Mouse (Mus musculus): Measurements from ENCODE around the gene Col5a1. TPM values are rescaled to one million over a fixed set of nuclear protein-coding genes. Genes with fewer than 3 reads are reported as not detected.

The Col5a1 gene
- polyA plus RNA-seq, 1 experiment, result 5.4 TPM

- DNase-seq (ENCODE audit: low read depth in 1 of 2, low spot score in 2 of 2), result no peak
- TF ChIP-seq CTCF (IDR thresholded peaks at IDR 0.05; ENCODE audit: extremely low read depth, insufficient read depth, insufficient read length, insufficient replicate concordance) (no peak), POLR2A (IDR thresholded peaks at IDR 0.05; ENCODE audit: low read depth, low read length) (no peak)
- Histone ChIP-seq H3K27me3 (ENCODE audit: control insufficient read depth, insufficient read depth, low read length) (no peaks in the 10 kb centered on the region), H3K36me3 (ENCODE audit: control insufficient read depth, insufficient read depth, low read length) (no peaks in the 10 kb centered on the region), H3K4me3 (ENCODE audit: extremely low read depth, insufficient read depth, insufficient read length) (no peak overlapping the region), H3K4me1 (ENCODE audit: control insufficient read depth, insufficient read depth, insufficient read length) (no peaks in the 10 kb centered on the region), H3K27ac (ENCODE audit: insufficient read depth, low read length) (no peak overlapping the region)
- WGBS, result 57% methylated on average over 4 of the region's 4 CpGs
Observed at GRCm38 (mm10) chr2:27976512-27976911, 90.3 kb downstream of the Col5a1 start.

- DNase-seq (ENCODE audit: low read depth in 1 of 2, low spot score in 2 of 2), result no peak
- no peak for TF ChIP-seq POLR2A (IDR thresholded peaks at IDR 0.05; ENCODE audit: low read depth, low read length)
- TF ChIP-seq CTCF (IDR thresholded peaks at IDR 0.05; ENCODE audit: extremely low read depth, insufficient read depth, insufficient read length, insufficient replicate concordance), result no peak
- Histone ChIP-seq H3K27ac (ENCODE audit: insufficient read depth, low read length) (no peak overlapping the region; the same call in 1 of the 2 replicates), H3K4me1 (ENCODE audit: control insufficient read depth, insufficient read depth, insufficient read length) (no peaks in the 10 kb centered on the region), H3K36me3 (ENCODE audit: control insufficient read depth, insufficient read depth, low read length) (no peaks in the 10 kb centered on the region), H3K4me3 (ENCODE audit: extremely low read depth, insufficient read depth, insufficient read length) (no peak overlapping the region), H3K27me3 (ENCODE audit: control insufficient read depth, insufficient read depth, low read length) (no peaks in the 10 kb centered on the region)
- 88% methylated on average over 2 of the region's 2 CpGs for WGBS
Observed at GRCm38 (mm10) chr2:27981066-27981465, 94.8 kb downstream of the Col5a1 start.

GRCm38 (mm10) chr2:27981621-27982535 is 95.7 kb downstream of the Col5a1 start:
- Histone ChIP-seq H3K27me3 (ENCODE audit: control insufficient read depth, insufficient read depth, low read length) (no peaks in the 10 kb centered on the region), H3K36me3 (ENCODE audit: control insufficient read depth, insufficient read depth, low read length) (no peaks in the 10 kb centered on the region), H3K4me1 (ENCODE audit: control insufficient read depth, insufficient read depth, insufficient read length) (no peaks in the 10 kb centered on the region), H3K4me3 (ENCODE audit: extremely low read depth, insufficient read depth, insufficient read length) (no peak overlapping the region), H3K27ac (ENCODE audit: insufficient read depth, low read length) (peak overlapping the region; percentile 41)
- TF ChIP-seq POLR2A (IDR thresholded peaks at IDR 0.05; ENCODE audit: low read depth, low read length) (no peak), CTCF (IDR thresholded peaks at IDR 0.05; ENCODE audit: extremely low read depth, insufficient read depth, insufficient read length, insufficient replicate concordance) (no peak)
- WGBS, result 73% methylated on average over 14 of the region's 14 CpGs
- DNase-seq (ENCODE audit: low read depth in 1 of 2, low spot score in 2 of 2), result no peak

- H3K27me3 ChIP-seq (ENCODE audit: control insufficient read depth, insufficient read depth, low read length), result no peaks in the 10 kb centered on the region
- H3K36me3 ChIP-seq (ENCODE audit: control insufficient read depth, insufficient read depth, low read length), result no peaks in the 10 kb centered on the region
- H3K4me3 ChIP-seq (ENCODE audit: extremely low read depth, insufficient read depth, insufficient read length), result no peak overlapping the region
- no peak for DNase-seq (ENCODE audit: low read depth in 1 of 2, low spot score in 2 of 2)
- no peaks in the 10 kb centered on the region for H3K4me1 ChIP-seq (ENCODE audit: control insufficient read depth, insufficient read depth, insufficient read length)
- TF ChIP-seq POLR2A (IDR thresholded peaks at IDR 0.05; ENCODE audit: low read depth, low read length), result no peak
- no peak for TF ChIP-seq CTCF (IDR thresholded peaks at IDR 0.05; ENCODE audit: extremely low read depth, insufficient read depth, insufficient read length, insufficient replicate concordance)
- H3K27ac ChIP-seq (ENCODE audit: insufficient read depth, low read length), result no peak overlapping the region
Observed at GRCm38 (mm10) chr2:27983093-27983492, 96.9 kb downstream of the Col5a1 start.

GRCm38 (mm10) chr2:27983884-27984283 is 97.7 kb downstream of the Col5a1 start:
- Histone ChIP-seq H3K4me1 (ENCODE audit: control insufficient read depth, insufficient read depth, insufficient read length) (no peaks in the 10 kb centered on the region), H3K4me3 (ENCODE audit: extremely low read depth, insufficient read depth, insufficient read length) (no peak overlapping the region), H3K36me3 (ENCODE audit: control insufficient read depth, insufficient read depth, low read length) (no peaks in the 10 kb centered on the region), H3K27me3 (ENCODE audit: control insufficient read depth, insufficient read depth, low read length) (no peaks in the 10 kb centered on the region), H3K27ac (ENCODE audit: insufficient read depth, low read length) (no peak overlapping the region)
- WGBS, result 49% methylated on average over 3 of the region's 3 CpGs
- no peak for DNase-seq (ENCODE audit: low read depth in 1 of 2, low spot score in 2 of 2)
- no peak for TF ChIP-seq POLR2A (IDR thresholded peaks at IDR 0.05; ENCODE audit: low read depth, low read length)
- no peak for TF ChIP-seq CTCF (IDR thresholded peaks at IDR 0.05; ENCODE audit: extremely low read depth, insufficient read depth, insufficient read length, insufficient replicate concordance)

- WGBS, result 87% methylated on average over 4 of the region's 4 CpGs
- no peaks in the 10 kb centered on the region for H3K36me3 ChIP-seq (ENCODE audit: control insufficient read depth, insufficient read depth, low read length)
- no peaks in the 10 kb centered on the region for H3K4me1 ChIP-seq (ENCODE audit: control insufficient read depth, insufficient read depth, insufficient read length)
- H3K27ac ChIP-seq (ENCODE audit: insufficient read depth, low read length), result no peak overlapping the region
- TF ChIP-seq POLR2A (IDR thresholded peaks at IDR 0.05; ENCODE audit: low read depth, low read length) (no peak), CTCF (IDR thresholded peaks at IDR 0.05; ENCODE audit: extremely low read depth, insufficient read depth, insufficient read length, insufficient replicate concordance) (no peak)
- no peaks in the 10 kb centered on the region for H3K27me3 ChIP-seq (ENCODE audit: control insufficient read depth, insufficient read depth, low read length)
- no peak overlapping the region for H3K4me3 ChIP-seq (ENCODE audit: extremely low read depth, insufficient read depth, insufficient read length)
- DNase-seq (ENCODE audit: low read depth in 1 of 2, low spot score in 2 of 2), result no peak
Observed at GRCm38 (mm10) chr2:27986751-27987150, 100.5 kb downstream of the Col5a1 start.

Data from spleen, adult 2 months (tissue).